Comparison of ENCODE assay signal across 8 mouse cellular contexts in the genomic region with DNA sequence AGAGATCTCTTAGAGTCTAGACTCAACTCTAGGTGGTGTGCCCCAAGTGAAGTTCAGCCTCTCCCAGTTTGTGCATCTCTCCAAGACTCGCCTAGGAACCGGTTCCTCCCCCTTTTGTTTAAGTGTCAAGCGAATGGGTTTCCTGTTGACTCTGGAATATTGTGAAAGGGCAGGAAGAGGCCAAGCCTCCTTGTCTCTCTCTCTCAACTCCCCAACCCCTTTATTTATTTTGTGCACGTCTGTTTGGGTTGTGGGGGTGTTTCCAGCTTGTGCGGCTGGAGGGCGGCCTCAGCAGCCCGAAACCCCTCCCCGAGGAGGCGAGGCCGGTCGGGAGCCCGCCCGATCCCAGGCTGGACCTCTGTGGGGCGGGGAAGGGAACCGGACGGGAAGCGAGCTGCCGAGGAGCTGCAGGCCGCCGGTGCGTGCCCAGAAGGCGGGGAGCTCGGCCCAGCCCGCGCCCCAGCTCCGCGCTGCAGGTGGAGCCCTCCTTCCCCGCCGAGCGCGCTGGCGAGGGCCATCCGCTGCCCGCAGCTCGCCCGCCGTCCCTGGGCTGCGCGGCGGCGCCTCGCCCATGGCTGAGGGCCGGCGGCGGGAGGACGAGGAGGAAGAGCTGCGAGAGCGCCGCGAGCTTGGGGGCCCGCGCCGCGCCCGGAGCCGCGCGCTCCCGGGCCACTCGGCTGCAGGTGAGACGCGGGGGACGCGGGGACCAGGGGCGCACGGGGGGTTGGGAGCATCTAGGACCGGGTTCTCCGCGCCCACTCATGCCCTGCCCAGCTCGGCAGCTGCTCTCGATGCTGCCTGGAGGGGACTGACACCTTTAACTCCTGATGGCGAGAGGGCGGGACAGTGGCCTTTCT. TPM values are rescaled to one million over a fixed set of nuclear protein-coding genes. Genes with fewer than 3 reads are reported as not detected.
DNase-seq lines count a peak whose midpoint lies in the region; TF ChIP-seq lines count a peak whose summit lies in the region.

Gene Sh3d19, plus strand, starts transcription at position 368 of the 857 bp plus-strand sequence.

- no peak for TF ChIP-seq CTCF in lung, adult 2 months (IDR thresholded peaks at IDR 0.05; ENCODE audit: insufficient read depth, low read length)

- 1% methylated on average over 66 of the region's 73 CpGs for WGBS in lung, adult 2 months

- H3K4me3 ChIP-seq in lung, adult 2 months (replicated peaks; ENCODE audit: extremely low read depth, low read depth, low read length) = peak within 1 kb of the TSS; percentile 77

- DNase-seq in R1 (ENCODE audit: low read depth, low spot score) = peak; percentile 96
- DNase-seq in cerebellum, adult 9-11 months = peak; percentile 74
- DNase-seq in frontal cortex, adult 2 months (ENCODE audit: extremely low spot score in 1 of 2, low spot score in 1 of 2) = peak in 1 of 2 experiments; percentile 52
- DNase-seq in heart, postnatal 36 days = peak; percentile 78 to 85
- DNase-seq in layer of hippocampus, adult 8-10 months (ENCODE audit: low spot score in 2 of 2) = peak; percentile 39 to 44
- DNase-seq in lung, adult 2 months = peak; percentile 85
- peak; percentile 81 for DNase-seq in ovary, adult 18-20 months (ENCODE audit: low spot score)
- peak; percentile 76 to 87 for DNase-seq in urinary bladder, postnatal 36 days (ENCODE audit: low spot score in 2 of 2)

- peaks cover 8% of the 10 kb centered on the region for H3K4me1 ChIP-seq in lung, adult 2 months (ENCODE audit: control insufficient read depth, insufficient read depth, low read length)

- TF ChIP-seq POLR2A in lung, adult 2 months (IDR thresholded peaks at IDR 0.05; ENCODE audit: borderline replicate concordance, extremely low read depth, low read depth, low read length) = peak; percentile 75; the same call in 1 of the 2 replicates

- intact Hi-C loops in heart, postnatal 36 days (cut with DNase I) = no loop called here

RNA-seq across cellular contexts. Expression of gene Sh3d19, which starts in this region (rescaled TPM):
- 13.5 TPM in 2 replicates for polyA plus RNA-seq in frontal cortex, adult 2 months (2012; rRNA removed)
- total RNA-seq in heart, postnatal 36 days (2021) = 10 to 100 TPM; 23.0 to 32.4 TPM
- total RNA-seq in layer of hippocampus, adult 8-10 months (2022) = 10 to 100 TPM; 16.0 to 27.2 (median 19.6) TPM
- polyA plus RNA-seq in lung, adult 2 months (2012; rRNA removed) = 64.7 and 96.6 TPM in 2 replicates
